Mouse (Mus musculus) small intestine, adult 2 months (tissue): ENCODE measurements around the gene Esrrg. TPM values are rescaled to one million over a fixed set of nuclear protein-coding genes. Genes with fewer than 3 reads are reported as not detected.

Experiments used
- H3K27ac ChIP-seq: fragments of 200-500 bp; 2 replicates; pipeline ENCODE4 v1.5.1; 2012; ENCODE audit warnings: low read depth, low read length, control low read depth, inconsistent platforms; ENCODE audit not compliant: insufficient read depth
- H3K27me3 ChIP-seq: fragments of 200-500 bp; 2 replicates; pipeline ENCODE4 v1.6.1; 2012; ENCODE audit warnings: mild to moderate bottlenecking, moderate library complexity, low read length, inconsistent platforms; ENCODE audit not compliant: control insufficient read depth, insufficient read depth
- H3K36me3 ChIP-seq: fragments of 200-500 bp; 2 replicates; pipeline ENCODE4 v1.6.1; 2012; ENCODE audit warnings: mild to moderate bottlenecking, low read length, control low read depth, inconsistent platforms; ENCODE audit not compliant: control insufficient read depth, insufficient read depth
- H3K4me1 ChIP-seq: fragments of 200-500 bp; 2 replicates; pipeline ENCODE4 v1.6.1; 2012; ENCODE audit warnings: low read length, inconsistent platforms, mixed read lengths; ENCODE audit not compliant: control insufficient read depth, insufficient read depth, insufficient read length
- H3K4me3 ChIP-seq: fragments of 200-500 bp; 2 replicates; pipeline ENCODE4 v1.5.1; 2012; ENCODE audit warnings: low read depth, mild to moderate bottlenecking, control low read depth, inconsistent platforms, low read length, moderate library complexity
- CTCF ChIP-seq: fragments of 200-500 bp; IDR thresholded peaks from 2 replicates; pipeline ENCODE4 v1.5.1; 2012; ENCODE audit warnings: low read depth, mild to moderate bottlenecking, control low read depth, inconsistent platforms, low read length, moderate library complexity, mixed read lengths; ENCODE audit not compliant: insufficient replicate concordance, insufficient read length; ENCODE audit errors: extremely low read depth
- POLR2A ChIP-seq: fragments of 200-500 bp; IDR thresholded peaks from 2 replicates; pipeline ENCODE4 v1.6.1; 2012; ENCODE audit warnings: low read depth, mild to moderate bottlenecking, control low read depth, inconsistent platforms, low read length, moderate library complexity
- WGBS: fragments of 180-500 bp; shearing (Covaris S2); methylation state at CpG from one replicate; pipeline ENCODE4 v1.1.7; 2018; 5-methylcytosine and 5-hydroxymethylcytosine counted together
- polyA plus RNA-seq: library from polyadenylated mRNA; depleted of rRNA; stranded (reverse); fragments of >200 nt; gene quantifications from 2 replicates; pipeline ENCODE4 v1.2.3, GENCODE M21; 2012

Esrrg gene
- polyA plus RNA-seq, 1 experiment, result 0.72 TPM

DNA sequence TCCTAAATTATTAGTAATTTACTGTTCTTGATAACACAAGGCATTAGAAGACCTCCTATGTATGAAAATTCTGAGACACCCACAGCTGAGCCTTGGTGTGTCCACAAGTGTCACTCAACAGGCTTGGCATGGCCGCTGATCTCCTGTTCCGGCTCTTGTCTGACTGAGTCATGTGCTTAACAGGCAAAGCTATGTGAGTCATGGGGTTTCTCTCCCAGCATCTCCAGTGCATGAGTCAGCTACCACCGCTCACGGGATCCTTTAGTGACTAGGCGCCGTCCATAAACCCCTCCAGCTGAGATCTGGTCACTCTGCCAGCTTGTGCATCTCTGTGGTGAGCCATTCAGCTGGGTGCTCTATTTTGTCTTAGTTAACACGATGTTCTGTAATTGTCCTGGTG, 302.1 kb downstream of the Esrrg start:
- H3K4me3 ChIP-seq, result no peak overlapping the region
- no peaks in the 10 kb centered on the region for H3K36me3 ChIP-seq
- no peaks in the 10 kb centered on the region for H3K4me1 ChIP-seq
- TF ChIP-seq POLR2A (no peak), CTCF (no peak)
- 85% methylated on average over 7 of the region's 7 CpGs for WGBS
- H3K27me3 ChIP-seq, result no peaks in the 10 kb centered on the region
- H3K27ac ChIP-seq, result no peak overlapping the region

DNA sequence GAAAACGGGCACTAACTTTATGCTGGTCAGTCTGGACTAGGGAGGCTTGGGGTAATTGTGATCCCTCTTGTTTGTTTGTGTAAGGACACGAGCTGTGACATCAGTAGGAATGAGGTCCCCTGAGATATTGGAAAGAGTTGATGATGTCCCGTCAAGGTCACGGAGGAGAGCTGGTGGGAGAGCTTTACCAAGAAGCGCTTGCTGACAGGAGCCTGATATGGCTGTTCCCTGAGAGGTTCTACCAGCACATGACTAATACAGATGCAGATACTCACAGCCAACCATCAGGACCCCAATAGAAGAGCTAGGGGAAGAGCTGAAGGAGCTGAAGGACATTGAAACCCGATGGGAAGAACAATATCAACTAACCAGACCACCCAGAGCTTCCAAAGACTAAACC, 302.6 kb downstream of the Esrrg start:
- WGBS, result 84% methylated on average over 6 of the region's 6 CpGs

DNA sequence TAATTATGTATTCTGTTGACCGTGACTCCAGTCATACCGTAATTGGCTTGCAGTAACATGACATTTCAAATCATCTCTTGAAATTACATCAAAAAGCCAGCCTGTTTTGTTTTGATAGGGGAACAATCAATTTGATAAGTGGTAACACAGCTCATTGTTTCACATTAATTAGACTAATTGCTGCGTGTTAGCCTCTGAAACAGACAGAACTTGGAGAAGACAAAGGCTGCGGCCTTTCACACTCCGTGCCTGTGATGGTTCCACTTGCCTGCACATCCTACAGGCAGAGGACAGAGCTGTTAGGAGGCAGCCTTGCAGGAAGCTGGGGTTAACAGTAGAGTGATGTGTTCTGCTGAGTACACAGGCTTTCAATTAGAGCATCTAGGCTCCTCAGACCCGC, 309.7 kb downstream of the Esrrg start:
- no peak for TF ChIP-seq CTCF
- TF ChIP-seq POLR2A, result no peak
- WGBS, result 95% methylated on average over 6 of the region's 6 CpGs
- Histone ChIP-seq H3K27me3 (no peaks in the 10 kb centered on the region), H3K36me3 (no peaks in the 10 kb centered on the region), H3K27ac (no peak overlapping the region), H3K4me3 (no peak overlapping the region), H3K4me1 (no peaks in the 10 kb centered on the region)

More for the DNA sequence above, 302.6 kb downstream of the Esrrg start:
- Histone ChIP-seq H3K27me3 (no peaks in the 10 kb centered on the region), H3K27ac (no peak overlapping the region), H3K4me1 (no peaks in the 10 kb centered on the region), H3K4me3 (no peak overlapping the region), H3K36me3 (no peaks in the 10 kb centered on the region)
- TF ChIP-seq CTCF (no peak), POLR2A (no peak)

DNA sequence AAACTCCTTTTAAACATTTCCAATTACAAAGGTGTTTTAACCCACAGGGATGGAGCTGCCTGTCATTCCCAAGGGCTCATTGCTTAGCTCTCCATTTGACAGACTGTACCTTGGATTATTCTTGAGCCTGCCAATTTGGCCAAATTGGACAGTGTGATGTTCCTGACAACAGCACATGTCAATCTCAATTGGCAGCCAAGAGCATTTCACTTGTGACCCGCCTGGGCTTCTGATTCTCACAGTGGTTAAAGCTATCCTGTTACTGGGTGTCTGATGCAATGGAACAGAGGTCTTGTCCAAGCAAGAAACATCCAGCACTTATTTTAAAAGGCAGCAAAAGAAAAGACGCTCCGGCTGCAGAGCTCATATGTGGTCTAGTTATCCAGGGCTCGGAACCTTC, 310.3 kb downstream of the Esrrg start:
- Histone ChIP-seq H3K27ac (no peak overlapping the region), H3K27me3 (no peaks in the 10 kb centered on the region), H3K36me3 (no peaks in the 10 kb centered on the region), H3K4me1 (no peaks in the 10 kb centered on the region), H3K4me3 (no peak overlapping the region)
- 91% methylated on average over 4 of the region's 4 CpGs for WGBS
- TF ChIP-seq CTCF, result no peak
- TF ChIP-seq POLR2A, result no peak

DNA sequence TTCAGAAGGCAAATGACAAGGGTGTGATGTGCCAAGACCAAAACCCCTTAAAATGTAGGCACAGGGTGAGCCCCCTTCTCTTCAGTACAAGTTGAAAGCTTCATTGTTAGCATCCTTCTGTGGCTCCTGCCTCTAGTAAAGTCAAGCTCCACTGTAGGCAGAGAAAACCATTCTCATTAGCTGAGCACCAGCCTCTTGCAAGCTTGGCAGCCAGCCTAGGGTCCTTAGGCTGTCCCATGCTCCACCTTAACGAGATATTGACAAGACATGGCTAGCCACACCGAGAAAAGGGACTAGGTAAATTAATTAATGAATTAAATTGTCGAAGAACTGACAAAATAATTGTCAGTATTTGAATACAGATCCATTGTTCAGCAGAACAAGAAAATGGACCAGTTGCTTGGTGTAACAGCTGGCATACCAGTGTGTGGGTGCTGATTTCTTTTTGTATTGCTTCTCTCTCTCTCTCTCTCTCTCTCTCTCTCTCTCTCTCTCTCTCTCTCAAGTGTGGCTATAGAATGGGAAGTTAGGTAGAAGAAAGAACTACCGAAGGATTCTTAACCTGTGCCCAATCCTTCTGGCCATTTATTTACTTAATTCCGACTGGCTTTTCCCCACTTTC, 311.7 kb downstream of the Esrrg start:
- WGBS, result 67% methylated on average over 5 of the region's 5 CpGs
- H3K4me1 ChIP-seq, result no peaks in the 10 kb centered on the region
- TF ChIP-seq POLR2A (no peak), CTCF (no peak)

DNA sequence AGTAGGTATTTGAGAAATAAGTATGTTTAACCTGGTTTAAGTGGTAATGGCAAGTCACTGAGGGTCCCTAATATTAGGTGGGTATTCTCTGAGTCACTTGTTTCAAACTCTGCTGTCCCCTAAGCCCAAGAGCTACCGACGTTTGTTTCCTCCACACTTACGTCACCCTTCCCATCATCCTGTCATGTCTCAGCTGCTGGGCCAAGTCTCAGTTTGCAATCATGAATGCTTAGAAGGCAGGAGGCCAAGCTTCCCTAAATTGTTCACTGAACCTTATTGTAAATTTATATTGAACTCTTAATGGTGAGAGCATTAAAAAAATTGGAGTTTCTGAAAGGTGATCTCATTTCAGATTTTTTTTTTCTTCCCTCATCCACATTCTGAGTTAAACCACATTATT, 322.6 kb downstream of the Esrrg start:
- TF ChIP-seq POLR2A (no peak), CTCF (no peak)
- Histone ChIP-seq H3K4me3 (no peak overlapping the region), H3K27ac (no peak overlapping the region), H3K27me3 (no peaks in the 10 kb centered on the region), H3K4me1 (no peaks in the 10 kb centered on the region), H3K36me3 (no peaks in the 10 kb centered on the region)
- WGBS, result 87% methylated on average over 3 of the region's 3 CpGs

More for the DNA sequence above, 311.7 kb downstream of the Esrrg start:
- Histone ChIP-seq H3K4me3 (no peak overlapping the region), H3K27me3 (no peaks in the 10 kb centered on the region), H3K36me3 (no peaks in the 10 kb centered on the region), H3K27ac (no peak overlapping the region)

DNA sequence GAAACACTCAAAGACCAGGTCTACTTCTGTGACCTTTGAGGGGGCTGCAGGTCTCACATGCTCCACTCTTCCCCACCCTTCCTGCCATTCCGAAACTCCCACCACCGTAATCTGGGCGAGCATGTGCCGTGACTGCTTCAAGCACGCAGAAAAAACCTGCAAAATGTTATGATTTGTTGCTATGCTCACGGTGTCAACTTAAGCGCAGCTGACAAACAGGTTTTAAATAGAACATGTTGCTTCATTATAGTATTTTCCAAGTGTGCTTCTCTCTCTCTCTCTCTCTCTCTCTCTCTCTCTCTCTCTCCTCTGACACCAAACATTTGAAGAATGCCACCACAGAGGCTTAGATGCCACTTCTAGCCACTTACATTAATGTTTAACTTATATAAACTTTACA, 330.1 kb downstream of the Esrrg start:
- Histone ChIP-seq H3K4me1 (no peaks in the 10 kb centered on the region), H3K4me3 (no peak overlapping the region), H3K36me3 (no peaks in the 10 kb centered on the region), H3K27ac (no peak overlapping the region), H3K27me3 (no peaks in the 10 kb centered on the region)
- WGBS, result 81% methylated on average over 7 of the region's 7 CpGs
- TF ChIP-seq POLR2A (no peak), CTCF (no peak)
